15 mouse cellular contexts compared by ENCODE assay signal in genomic region chr6:48681472-48682090, GRCm38 (mm10). TPM values are rescaled to one million over a fixed set of nuclear protein-coding genes. Genes with fewer than 3 reads are reported as not detected.
A peak's percentile ranks its signal among the peaks of the same experiment; 100 is the strongest.
DNase-seq lines count a peak whose midpoint lies in the region; ATAC-seq and TF ChIP-seq lines count a peak whose summit lies in the region.
"Had no signal": no experiment of that assay in that cellular context is flagged by ENCODE, and none has a peak within 500 bp of the region (broad histone marks: within the 10 kb centered on the region; RNA-seq: fewer than 3 reads in every experiment).

No protein-coding gene starts in this region.

- no peak for TF ChIP-seq CTCF in liver, postnatal 0 days (IDR thresholded peaks at IDR 0.05; ENCODE audit: low read depth)

- peaks cover 18% of the 10 kb centered on the region for H3K4me1 ChIP-seq in liver, postnatal 0 days (ENCODE audit: insufficient read depth)
- 0 out of 2 replicates have a peak, but pooled peaks cover 1% of the 10 kb centered on the region for H3K4me1 ChIP-seq in liver, embryonic 11.5 days (replicated peaks; ENCODE audit: control insufficient read depth, insufficient read depth, low read length)
- H3K4me1 ChIP-seq in forebrain, embryonic 15.5 days, result no peaks in the 10 kb centered on the region

- peak; percentile 35; the same call in 1 of the 2 replicates for TF ChIP-seq EP300 in liver, postnatal 0 days (IDR thresholded peaks at IDR 0.05; ENCODE audit: low read depth)

- no peak overlapping the region for H3K4me3 ChIP-seq in liver, postnatal 0 days (ENCODE audit: low read depth, low read length)
- H3K4me3 ChIP-seq in liver, embryonic 11.5 days (ENCODE audit: low read depth, low read length), result no peak overlapping the region
- H3K4me3 ChIP-seq in forebrain, embryonic 15.5 days, result no peak overlapping the region
- H3K4me3 ChIP-seq: layer of hippocampus, adult 2 months; liver, embryonic 13.5 days had no signal

- no peaks in the 10 kb centered on the region for H3K9me3 ChIP-seq in liver, postnatal 0 days (ENCODE audit: low read length)
- no peaks in the 10 kb centered on the region for H3K9me3 ChIP-seq in liver, embryonic 11.5 days (ENCODE audit: control insufficient read depth, low read length)
- H3K9me3 ChIP-seq in forebrain, embryonic 15.5 days, result no peaks in the 10 kb centered on the region
- H3K9me3 ChIP-seq: liver, embryonic 13.5 days had no signal

- H3K4me2 ChIP-seq in liver, postnatal 0 days (ENCODE audit: low read depth, low read length), result no peak overlapping the region
- H3K4me2 ChIP-seq in liver, embryonic 11.5 days, result no peak overlapping the region
- no peak overlapping the region for H3K4me2 ChIP-seq in forebrain, embryonic 15.5 days (replicated peaks)
- H3K4me2 ChIP-seq: liver, embryonic 13.5 days had no signal

- H3K9ac ChIP-seq in liver, postnatal 0 days (replicated peaks), result no peak overlapping the region
- no peak overlapping the region for H3K9ac ChIP-seq in liver, embryonic 11.5 days (ENCODE audit: low read depth, low read length)
- H3K9ac ChIP-seq in forebrain, embryonic 15.5 days (replicated peaks), result no peak overlapping the region
- H3K9ac ChIP-seq: liver, embryonic 13.5 days had no signal

- 0 out of 2 replicates have a peak overlapping the region, but pooled peaks have one; percentile 55 for H3K27ac ChIP-seq in liver, postnatal 0 days (ENCODE audit: low read depth)
- H3K27ac ChIP-seq in liver, embryonic 11.5 days (ENCODE audit: low read depth, low read length), result no peak overlapping the region
- H3K27ac ChIP-seq in forebrain, embryonic 15.5 days (replicated peaks), result no peak overlapping the region
- H3K27ac ChIP-seq: layer of hippocampus, adult 2 months; liver, embryonic 13.5 days; stomach, postnatal 0 days had no signal

- no peaks in the 10 kb centered on the region for H3K27me3 ChIP-seq in liver, postnatal 0 days (ENCODE audit: insufficient read depth, low read length)
- H3K27me3 ChIP-seq in liver, embryonic 11.5 days (replicated peaks; ENCODE audit: control insufficient read depth, insufficient read depth, low read length), result no peaks in the 10 kb centered on the region
- H3K27me3 ChIP-seq in forebrain, embryonic 15.5 days, result no peaks in the 10 kb centered on the region
- H3K27me3 ChIP-seq: liver, embryonic 13.5 days had no signal

- ATAC-seq in liver, postnatal 0 days, result 0 out of 2 replicates have a peak, but pooled peaks have one; percentile 19
- no peak for ATAC-seq in liver, embryonic 11.5 days (replicated peaks; ENCODE audit: low FRiP score)
- ATAC-seq in forebrain, embryonic 15.5 days (replicated peaks), result no peak

- no peaks in the 10 kb centered on the region; the same call in 1 of the 2 replicates for H3K36me3 ChIP-seq in liver, postnatal 0 days (replicated peaks; ENCODE audit: insufficient read depth, low read length)
- H3K36me3 ChIP-seq in liver, embryonic 11.5 days (ENCODE audit: control insufficient read depth, insufficient read depth, low read length), result 0 out of 2 replicates have a peak, but pooled peaks cover 2% of the 10 kb centered on the region
- no peaks in the 10 kb centered on the region for H3K36me3 ChIP-seq in forebrain, embryonic 15.5 days

- DNase-seq in heart, adult 8-10 months (ENCODE audit: low spot score), result peak; percentile 51
- no peak for DNase-seq in heart, postnatal 36 days
- peak; percentile 6 for DNase-seq in liver, postnatal 0 days
- DNase-seq in liver, embryonic 11.5 days (ENCODE audit: low spot score), result no peak
- peak; percentile 48 for DNase-seq in 416B (ENCODE audit: low read depth)
- peak; percentile 91 for DNase-seq in induced T-regulatory cell, adult 2 months (ENCODE audit: low read depth)
- DNase-seq in embryo, embryonic 11 days, result no peak
- DNase-seq: cerebellum, adult 9-10 months; liver, embryonic 13.5 days; right cerebral cortex, postnatal 14 days had no signal

- intact Hi-C loops in heart, postnatal 36 days (cut with DNase I), result no loop called here

- WGBS in liver, postnatal 0 days (ENCODE audit: insufficient replicate concordance), result 26% methylated on average over 3 of the region's 3 CpGs
- 40% methylated on average over 3 of the region's 3 CpGs for WGBS in liver, embryonic 11.5 days
- WGBS in forebrain, embryonic 15.5 days, result 85% methylated on average over 3 of the region's 3 CpGs

RNA-seq across cellular contexts. Expression of gene Gimap4, which starts 2.8 kb away (rescaled TPM):
- 10 to 100 TPM; 16.1 to 25.6 (median 20.1) TPM for total RNA-seq in heart, adult 8-10 months (2022)
- 10 to 100 TPM; 23.6 to 30.4 TPM for total RNA-seq in heart, postnatal 36 days (2021)
- polyA plus RNA-seq in liver, postnatal 0 days (2015; fragmentation: Nextera tagmentation; extraction: Ambion mirVana), result 13.5 and 14.5 TPM in 2 replicates
- polyA plus RNA-seq in liver, embryonic 11.5 days (2014; fragmentation: Nextera tagmentation; extraction: Ambion mirVana), result 21.8 and 23.5 TPM in 2 replicates
- polyA plus RNA-seq in forebrain, embryonic 15.5 days (2015; fragmentation: Nextera tagmentation; extraction: Ambion mirVana), result 1.1 TPM in 2 replicates
- total RNA-seq: layer of hippocampus, adult 2 months had no signal

RNA-seq across cellular contexts. Expression of gene Gimap9, which starts 5.7 kb away (rescaled TPM):
- 1 to 10 TPM; 2.6 to 4.2 (median 3.1) TPM for total RNA-seq in heart, adult 8-10 months (2022)
- 1 to 10 TPM; 4.8 to 5.2 TPM for total RNA-seq in heart, postnatal 36 days (2021)
- 10.2 and 10.9 TPM in 2 replicates for polyA plus RNA-seq in liver, postnatal 0 days (2015; fragmentation: Nextera tagmentation; extraction: Ambion mirVana)
- 14.5 and 17.9 TPM in 2 replicates for polyA plus RNA-seq in liver, embryonic 11.5 days (2014; fragmentation: Nextera tagmentation; extraction: Ambion mirVana)
- 1.1 and 1.8 TPM in 2 replicates for polyA plus RNA-seq in forebrain, embryonic 15.5 days (2015; fragmentation: Nextera tagmentation; extraction: Ambion mirVana)

RNA-seq across cellular contexts. Expression of gene Gimap6, which starts 26.4 kb away (rescaled TPM):
- total RNA-seq in heart, adult 8-10 months (2022), result 10 to 100 TPM; 28.6 to 39.2 (median 35.6) TPM
- 10 to 100 TPM; 40.5 to 46.0 TPM for total RNA-seq in heart, postnatal 36 days (2021)
- polyA plus RNA-seq in liver, postnatal 0 days (2015; fragmentation: Nextera tagmentation; extraction: Ambion mirVana), result 12.2 and 12.5 TPM in 2 replicates
- polyA plus RNA-seq in liver, embryonic 11.5 days (2014; fragmentation: Nextera tagmentation; extraction: Ambion mirVana), result 18.0 and 18.6 TPM in 2 replicates
- polyA plus RNA-seq in forebrain, embryonic 15.5 days (2015; fragmentation: Nextera tagmentation; extraction: Ambion mirVana), result 5.7 and 5.8 TPM in 2 replicates

RNA-seq across cellular contexts. Expression of gene Gimap8, which starts 34.5 kb away (rescaled TPM):
- total RNA-seq in heart, adult 8-10 months (2022), result 1 to 10 TPM; 4.9 to 8.8 (median 5.8) TPM
- total RNA-seq in heart, postnatal 36 days (2021), result 1 to 10 TPM; 6.7 to 6.8 TPM
- 1.1 TPM in 2 replicates for polyA plus RNA-seq in liver, postnatal 0 days (2015; fragmentation: Nextera tagmentation; extraction: Ambion mirVana)
- polyA plus RNA-seq in liver, embryonic 11.5 days (2014; fragmentation: Nextera tagmentation; extraction: Ambion mirVana), result 0.32 and 1.1 TPM in 2 replicates
- polyA plus RNA-seq in forebrain, embryonic 15.5 days (2015; fragmentation: Nextera tagmentation; extraction: Ambion mirVana), result 0.33 and 0.42 TPM in 2 replicates

RNA-seq across cellular contexts. Expression of gene Gm28053, which starts 36.8 kb away (rescaled TPM):
- 1 to 10 TPM; 2.7 to 5.0 (median 4.3) TPM for total RNA-seq in heart, adult 8-10 months (2022)
- total RNA-seq in heart, postnatal 36 days (2021), result 1 to 10 TPM; 3.1 to 4.7 TPM
- polyA plus RNA-seq in liver, postnatal 0 days (2015; fragmentation: Nextera tagmentation; extraction: Ambion mirVana), result 1.1 TPM in 1 of 2 replicates, not detected in the other
- polyA plus RNA-seq in liver, embryonic 11.5 days (2014; fragmentation: Nextera tagmentation; extraction: Ambion mirVana), result 0.77 and 2.2 TPM in 2 replicates
- polyA plus RNA-seq in forebrain, embryonic 15.5 days (2015; fragmentation: Nextera tagmentation; extraction: Ambion mirVana), result 1.2 TPM in 1 of 2 replicates, not detected in the other
- total RNA-seq: layer of hippocampus, adult 2 months; left cerebral cortex, postnatal 10 days; megakaryocyte-erythroid progenitor cell, adult 5-6 weeks had no signal

Comparison
In these comparisons a context has a peak if more than half of its experiments do, and no peak if none do; other contexts are left out.
1. DNase-seq: peak in heart, adult 8-10 months (single experiment), liver, postnatal 0 days (single experiment), 416B (single experiment) and induced T-regulatory cell, adult 2 months (single experiment); none in heart, postnatal 36 days (0 of 2), liver, embryonic 11.5 days (single experiment) and embryo, embryonic 11 days (single experiment).